Mouse (Mus musculus): ENCODE results near the gene Deup1.

GRCm38 (mm10) chr9:15578946-15579345 is 48.8 kb downstream of the Deup1 start:
- TF ChIP-seq CTCF (IDR thresholded peaks at IDR 0.05; ENCODE audit: extremely low read depth, insufficient read depth, low read length) (no peak), POLR2A (IDR thresholded peaks at IDR 0.05; ENCODE audit: extremely low read depth, insufficient read depth, low read length) (no peak)

All from cortical plate, adult 2 months (tissue).